Mouse (Mus musculus) kidney, adult 2 months (tissue): ENCODE measurements around the gene Ptpra.

Experiments
- CTCF ChIP-seq: fragments of 200-500 bp; conservative IDR thresholded peaks from 2 replicates; pipeline ENCODE4 v1.5.1; 2011; ENCODE audit warnings: low read depth, mild to moderate bottlenecking, control low read depth, low read length, moderate library complexity, mixed read lengths; ENCODE audit not compliant: insufficient read depth, insufficient read length
- POLR2A ChIP-seq: fragments of 200-500 bp; IDR thresholded peaks from one replicate; pipeline ENCODE4 v1.6.1; 2011; ENCODE audit warnings: low read depth, low read length, control low read depth

DNA sequence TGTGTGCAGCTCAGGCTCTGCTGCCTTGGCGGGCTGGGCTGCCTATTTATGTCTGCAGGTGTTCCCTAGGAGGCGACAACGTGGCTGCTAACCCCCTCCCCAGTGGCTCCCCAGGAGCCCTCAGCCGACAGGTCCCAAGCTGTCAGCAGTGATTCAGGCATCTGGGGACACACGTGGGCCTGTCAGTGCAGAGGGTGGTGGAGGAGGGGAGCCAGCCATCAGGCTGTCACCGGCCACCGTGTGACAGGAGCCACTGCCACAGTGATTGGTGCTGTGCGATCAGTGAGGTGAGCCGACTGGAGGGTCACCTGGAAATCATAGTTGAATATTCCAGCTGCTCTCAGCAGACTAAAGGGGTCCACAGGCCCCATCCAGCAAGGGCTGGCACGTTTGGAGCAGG, 132.5 kb downstream of the Ptpra start, which contains the start of gene Avp:
- TF ChIP-seq CTCF = no peak
- TF ChIP-seq POLR2A = no peak
